Mouse (Mus musculus) induced T-regulatory cell, adult 2 months (primary cell): ENCODE results near the gene Zmiz1.

Source experiments
- DNase-seq: peaks from one replicate; pipeline ENCODE4 v3.0.0-alpha.2; 2012; ENCODE audit warnings: low read depth

Gene Zmiz1

DNA sequence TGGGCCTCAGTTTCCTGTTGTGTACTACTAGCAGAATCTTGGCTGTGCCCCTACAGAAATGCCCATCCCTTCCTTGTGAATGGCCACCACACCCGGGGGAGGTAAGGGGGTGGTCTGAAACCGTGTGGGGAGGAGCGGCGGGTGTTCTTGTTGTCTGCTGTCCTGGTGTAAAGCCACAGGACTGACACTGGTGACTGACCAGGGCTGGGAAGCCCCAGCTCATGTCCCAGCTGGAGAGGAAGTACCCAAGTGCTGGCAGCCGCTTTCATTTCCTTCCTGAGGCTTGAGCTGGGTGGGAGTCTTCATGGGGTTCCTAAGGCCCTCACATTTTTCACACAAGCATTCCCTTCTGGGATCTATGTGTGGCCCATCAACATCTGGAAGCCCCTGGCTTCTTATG is 155.7 kb downstream of the Zmiz1 start:
- peak; percentile 37 for DNase-seq

DNA sequence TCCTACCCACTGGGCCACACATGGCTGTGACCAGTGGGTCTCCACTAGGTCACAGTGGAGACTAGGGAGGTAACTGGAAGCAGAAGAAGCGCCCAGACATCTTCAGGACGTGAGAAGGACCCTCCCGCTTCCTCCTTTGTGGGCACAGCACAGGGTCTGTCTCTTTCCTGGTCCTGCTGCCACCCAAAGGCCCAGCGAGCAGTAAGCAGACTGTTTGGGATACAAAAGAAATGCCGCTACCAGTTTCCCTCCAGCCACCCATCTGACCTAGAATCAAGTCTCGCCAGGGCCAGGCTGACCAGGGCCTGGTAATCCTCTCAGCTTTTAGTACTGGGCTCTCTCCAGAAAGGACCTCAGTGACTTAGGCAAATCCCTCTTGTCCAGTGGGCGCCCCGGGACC is 156.6 kb downstream of the Zmiz1 start:
- DNase-seq = no peak

DNA sequence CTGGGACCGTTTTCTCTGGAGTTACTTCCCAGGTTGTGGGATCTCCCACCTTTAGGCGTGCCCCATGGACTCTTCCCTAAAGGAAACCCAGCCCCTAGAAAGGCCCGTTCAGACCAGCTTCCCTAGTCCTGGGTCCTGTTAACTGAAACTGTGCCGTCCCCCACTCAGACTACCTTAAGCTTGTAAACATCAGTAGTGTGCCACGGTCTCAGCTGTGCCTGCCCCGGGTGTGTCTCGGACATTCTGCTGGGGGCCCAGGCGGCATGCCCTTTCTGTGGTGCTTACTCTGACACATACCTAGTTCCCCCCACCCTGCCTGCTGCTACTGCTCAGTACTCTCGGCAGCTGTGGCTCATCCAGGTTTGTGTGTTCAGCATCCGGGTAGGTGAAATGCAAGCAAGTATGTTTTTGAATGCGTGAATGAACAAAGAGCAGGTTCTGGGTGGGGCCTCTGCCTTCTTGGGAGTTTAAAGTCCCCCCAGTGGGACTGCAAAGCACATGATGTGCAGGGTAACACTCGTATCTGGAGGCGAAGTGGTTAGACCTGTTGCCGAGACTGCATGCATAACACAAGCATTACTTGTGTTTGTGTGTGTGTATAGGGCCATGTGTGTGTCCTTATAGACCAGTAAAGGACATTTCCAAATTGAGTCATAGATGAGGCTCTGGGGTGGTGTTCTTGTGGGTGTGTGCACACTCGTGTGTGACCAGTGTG is 157.2 kb downstream of the Zmiz1 start:
- DNase-seq = no peak

DNA sequence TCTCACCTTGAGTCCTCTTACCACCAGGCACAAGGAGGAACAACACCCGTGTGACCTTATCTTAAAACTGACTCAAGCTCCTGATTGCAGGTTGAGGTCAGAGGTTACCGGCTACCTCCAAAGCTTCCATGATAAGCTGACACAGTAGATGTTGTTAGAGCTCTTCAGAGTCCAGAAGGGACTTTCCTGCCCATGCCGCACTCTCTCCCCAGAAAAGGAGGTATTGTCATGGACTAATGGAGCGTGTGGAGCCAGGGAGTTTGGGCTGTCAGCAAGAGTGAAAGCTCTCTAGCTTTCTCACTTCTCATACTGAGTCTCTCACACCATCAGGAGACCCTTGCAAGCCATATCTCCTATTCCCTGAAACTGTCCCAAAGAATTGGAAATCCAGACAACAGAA is 158.3 kb downstream of the Zmiz1 start:
- DNase-seq = no peak

DNA sequence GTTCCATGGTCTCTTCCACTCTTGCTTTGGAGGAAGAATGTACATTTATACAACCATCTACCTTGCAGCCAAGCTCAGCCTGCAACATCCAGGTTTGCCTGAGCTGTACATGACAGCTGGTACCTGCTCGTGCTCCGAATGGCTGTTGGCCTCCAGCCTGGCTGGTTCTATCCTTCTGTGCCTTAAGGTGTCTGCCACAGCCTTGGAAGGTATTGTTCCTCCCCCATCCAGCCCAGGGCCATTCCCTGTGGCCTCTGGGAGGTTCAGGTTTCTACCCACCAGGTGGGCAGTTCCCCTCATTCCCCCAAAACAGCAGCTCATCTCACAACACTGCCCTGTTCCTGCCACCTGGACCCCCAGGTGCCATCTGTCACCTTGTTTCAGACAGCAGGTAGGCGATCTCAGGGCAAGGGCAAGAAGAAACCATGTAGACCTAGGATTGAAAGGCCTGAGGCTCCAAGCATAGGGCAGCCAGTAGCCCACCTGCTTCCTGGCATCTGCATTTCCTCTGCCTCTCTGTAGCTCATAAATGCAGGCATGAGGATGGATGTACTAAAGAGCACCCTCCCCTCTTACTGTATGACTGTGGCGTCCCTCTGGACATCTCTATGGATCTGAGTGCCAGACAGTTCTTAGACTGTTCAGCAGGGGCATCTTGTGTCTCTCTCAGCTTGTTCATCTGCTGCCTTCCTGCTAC is 160.2 kb downstream of the Zmiz1 start:
- DNase-seq = no peak

DNA sequence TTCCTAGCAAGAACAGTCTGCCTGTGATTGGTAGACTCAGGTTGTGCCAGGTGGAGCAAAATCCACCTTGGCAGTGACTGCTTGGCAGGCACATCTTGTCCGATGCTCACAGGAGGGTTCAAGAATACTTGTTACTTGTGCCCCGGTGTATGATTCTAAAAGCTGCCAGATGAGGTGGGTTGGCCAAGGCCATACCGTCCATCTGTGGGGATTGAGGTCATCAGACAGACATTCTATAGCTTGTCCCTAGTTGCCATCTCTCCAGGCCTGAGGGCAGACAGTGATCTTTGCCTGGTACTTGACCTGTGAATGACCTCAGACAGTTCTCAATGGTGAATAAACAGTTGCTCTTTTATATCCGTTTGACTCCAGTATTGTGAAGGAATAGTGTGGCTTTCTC is 161.8 kb downstream of the Zmiz1 start:
- DNase-seq = no peak

DNA sequence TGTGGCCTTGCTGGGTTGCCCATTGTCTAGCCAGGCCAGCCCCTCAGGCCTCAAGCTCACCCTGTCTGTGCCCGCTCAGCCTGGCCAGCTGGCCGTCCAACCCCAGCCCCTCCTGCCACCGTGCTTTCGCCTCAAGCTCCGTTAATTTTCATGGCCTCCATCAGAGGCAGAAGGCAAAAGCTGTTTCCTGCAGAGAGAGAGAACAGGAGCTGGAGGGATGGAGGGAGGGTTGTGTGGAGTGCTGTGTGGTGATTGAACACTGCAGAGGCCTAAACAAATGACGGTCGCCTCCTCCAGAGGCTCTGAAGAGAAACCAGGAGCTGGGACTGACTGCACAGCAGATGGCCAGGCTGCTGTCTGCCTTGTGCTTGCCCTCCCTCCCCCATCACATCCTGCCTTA is 164.7 kb downstream of the Zmiz1 start:
- DNase-seq = no peak

DNA sequence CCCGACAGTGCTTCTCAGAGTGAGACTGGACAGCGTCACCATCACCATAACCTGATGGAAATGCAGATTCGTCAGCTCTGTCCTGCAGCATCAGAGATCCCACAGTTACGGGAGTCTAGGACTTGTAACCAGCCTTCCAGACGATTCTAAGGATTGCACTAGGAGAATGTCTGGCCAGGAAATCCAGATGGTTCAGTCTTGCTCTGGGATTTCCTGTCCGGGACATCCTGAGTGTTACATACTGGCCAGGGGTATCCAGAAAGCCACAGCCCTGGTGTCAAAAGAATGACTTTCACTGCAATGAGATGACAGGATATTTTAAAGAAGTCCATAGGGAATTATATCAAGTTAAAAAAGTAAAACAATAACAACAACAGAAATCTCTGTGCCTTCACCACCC is 165.7 kb downstream of the Zmiz1 start:
- DNase-seq = no peak

DNA sequence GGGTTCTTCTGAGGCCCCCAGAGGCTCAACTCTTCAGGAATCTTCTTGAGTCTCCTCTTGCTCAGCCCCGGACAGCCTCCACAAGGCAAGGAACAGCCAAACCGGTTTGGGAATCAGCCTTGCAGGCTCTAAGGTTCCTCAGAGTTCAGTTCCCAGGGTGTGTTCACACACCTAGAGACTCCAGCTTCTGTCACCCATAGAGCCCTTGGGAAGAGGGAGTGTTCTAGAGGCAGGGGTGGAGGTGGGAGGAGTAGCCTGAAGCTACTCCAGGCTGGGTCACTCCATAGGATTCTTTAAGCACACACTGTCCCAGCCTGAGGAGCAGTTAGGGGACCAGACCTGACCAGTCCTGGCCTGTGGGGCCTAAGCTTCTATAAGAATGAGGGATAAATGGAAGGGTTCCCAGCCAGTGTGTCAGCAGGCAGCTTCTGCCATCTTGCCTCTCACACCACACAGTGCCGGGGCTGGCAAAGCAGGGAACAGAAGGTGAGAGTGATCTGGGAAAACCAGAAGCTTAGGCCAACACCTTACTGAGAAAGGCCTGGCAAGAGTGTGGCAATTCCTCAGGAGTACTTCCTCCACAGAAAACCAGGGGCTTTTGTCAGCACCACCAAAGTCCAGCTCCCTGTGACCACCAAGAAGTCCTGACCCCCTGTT is 168.7 kb downstream of the Zmiz1 start:
- no peak for DNase-seq

DNA sequence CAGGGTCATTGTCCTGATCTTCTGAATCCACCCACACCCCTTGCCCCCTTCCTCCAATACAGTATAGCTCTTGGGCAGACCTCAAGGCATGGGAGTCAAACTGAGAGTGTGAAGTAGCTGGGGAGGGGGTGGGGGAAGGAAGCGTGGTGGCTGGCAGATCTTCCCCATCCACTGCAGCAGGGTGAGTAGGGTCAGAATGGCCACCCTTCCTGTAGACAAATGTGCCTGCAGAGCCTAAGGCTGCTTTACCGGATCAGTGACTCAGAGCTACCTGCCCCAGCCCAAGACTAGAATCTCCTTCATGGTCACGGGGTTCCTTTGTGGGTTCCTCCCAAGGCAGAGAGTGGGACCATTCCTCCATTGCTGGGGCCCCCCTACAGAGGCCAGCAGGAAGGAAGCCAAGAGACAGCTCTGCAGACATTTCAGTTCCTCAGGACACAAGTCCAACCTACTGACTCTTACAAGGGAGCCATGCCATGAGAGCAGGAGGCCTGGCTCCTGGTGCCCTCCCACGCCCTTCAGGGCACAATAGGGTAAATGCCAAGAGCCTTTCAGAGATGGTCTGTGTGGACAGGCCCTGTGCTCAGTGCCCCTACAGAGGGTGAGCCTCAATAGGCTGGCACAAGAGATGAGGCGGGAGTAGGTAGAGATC is 169.6 kb downstream of the Zmiz1 start:
- DNase-seq = peak; percentile 42

DNA sequence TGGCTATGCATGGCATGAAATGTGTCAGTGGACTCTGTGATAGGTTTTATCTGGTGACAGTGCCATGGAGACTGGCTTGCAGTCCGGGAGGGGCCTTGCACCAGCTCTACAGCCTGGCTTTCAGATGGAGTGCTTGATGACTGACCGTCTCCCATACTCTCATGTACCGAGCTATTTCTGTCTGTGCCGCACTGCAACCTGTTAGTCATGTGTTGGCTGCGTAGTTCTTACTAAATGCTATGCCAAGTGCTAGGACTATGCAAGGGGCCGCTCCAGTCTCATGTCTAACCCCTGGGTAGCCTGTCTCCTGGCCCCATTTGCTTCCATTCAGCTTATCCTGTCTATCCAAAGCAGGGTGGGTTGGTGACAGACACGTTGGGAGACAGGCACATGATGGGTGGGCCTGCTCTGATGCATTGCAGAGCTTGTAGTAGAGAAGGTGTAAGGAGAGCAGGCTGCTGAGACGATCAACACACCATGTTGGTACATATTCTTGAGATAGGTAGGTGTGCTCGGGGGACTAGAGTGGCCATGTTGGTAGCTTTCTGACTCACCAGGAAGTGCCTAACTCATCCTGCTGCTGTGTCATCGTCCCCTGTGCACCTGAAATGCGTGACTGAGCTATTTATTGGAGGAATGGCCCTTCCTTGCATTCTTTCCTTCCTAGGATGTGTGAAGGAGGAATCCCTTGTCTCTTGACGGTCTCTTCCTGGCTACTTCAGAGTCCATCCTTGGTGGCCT is 171.1 kb downstream of the Zmiz1 start:
- DNase-seq = peak; percentile 52

DNA sequence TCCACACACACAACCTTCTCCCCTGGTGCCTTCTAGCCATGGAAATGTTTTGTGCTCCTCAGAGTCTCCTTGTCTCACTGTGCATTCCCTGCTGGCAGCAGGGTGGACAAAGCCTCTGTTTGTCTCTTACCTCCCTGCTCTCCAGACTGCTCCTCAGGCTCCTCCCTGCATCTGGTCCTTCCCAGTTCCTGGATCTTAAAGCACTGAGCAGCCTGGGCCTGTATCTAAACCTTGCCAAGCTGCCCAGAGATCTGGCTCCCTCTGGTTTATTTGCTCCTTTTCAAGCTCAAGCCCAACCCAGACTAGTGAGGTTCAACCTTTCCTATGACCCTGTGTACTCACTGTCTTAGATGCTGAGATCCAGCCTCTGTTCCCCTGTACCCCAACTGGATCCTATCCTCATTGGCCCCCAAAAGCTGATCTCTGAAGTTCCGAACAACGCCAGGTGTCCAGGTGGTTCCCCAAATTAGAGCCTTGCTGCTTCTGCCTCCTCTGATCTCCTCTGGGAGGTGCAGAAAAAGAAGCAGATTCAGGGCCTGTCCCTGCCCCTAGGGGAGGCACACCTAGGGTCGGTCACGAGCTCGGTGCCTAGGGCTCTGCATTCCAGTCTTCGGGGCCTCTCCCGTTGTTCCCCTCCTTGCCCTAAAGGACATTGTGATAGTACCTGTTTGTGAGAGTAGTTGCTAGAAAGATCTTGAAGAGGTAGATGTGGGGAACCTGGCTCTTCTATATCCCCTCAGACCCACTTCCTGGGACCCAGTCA is 171.8 kb downstream of the Zmiz1 start:
- DNase-seq = no peak

DNA sequence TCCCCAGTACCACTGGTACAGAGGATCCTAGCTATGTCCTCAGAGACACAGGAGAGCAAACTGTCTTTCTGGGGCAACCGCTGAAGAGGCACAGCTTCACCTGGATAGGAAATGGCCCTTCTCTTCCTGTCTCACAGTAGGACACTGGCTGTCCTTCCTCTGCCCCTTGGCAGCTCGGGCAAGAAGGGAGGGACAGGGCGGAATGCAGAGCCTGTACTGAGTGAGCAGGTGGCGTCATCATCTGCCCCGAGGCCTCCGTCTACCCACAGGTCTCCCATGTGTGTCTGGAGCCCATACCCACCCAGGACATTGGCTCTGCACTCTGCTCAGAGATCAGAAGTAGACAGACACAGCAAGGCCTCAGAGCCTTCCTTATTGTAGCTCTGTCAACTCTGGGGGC is 172.5 kb downstream of the Zmiz1 start:
- no peak for DNase-seq

DNA sequence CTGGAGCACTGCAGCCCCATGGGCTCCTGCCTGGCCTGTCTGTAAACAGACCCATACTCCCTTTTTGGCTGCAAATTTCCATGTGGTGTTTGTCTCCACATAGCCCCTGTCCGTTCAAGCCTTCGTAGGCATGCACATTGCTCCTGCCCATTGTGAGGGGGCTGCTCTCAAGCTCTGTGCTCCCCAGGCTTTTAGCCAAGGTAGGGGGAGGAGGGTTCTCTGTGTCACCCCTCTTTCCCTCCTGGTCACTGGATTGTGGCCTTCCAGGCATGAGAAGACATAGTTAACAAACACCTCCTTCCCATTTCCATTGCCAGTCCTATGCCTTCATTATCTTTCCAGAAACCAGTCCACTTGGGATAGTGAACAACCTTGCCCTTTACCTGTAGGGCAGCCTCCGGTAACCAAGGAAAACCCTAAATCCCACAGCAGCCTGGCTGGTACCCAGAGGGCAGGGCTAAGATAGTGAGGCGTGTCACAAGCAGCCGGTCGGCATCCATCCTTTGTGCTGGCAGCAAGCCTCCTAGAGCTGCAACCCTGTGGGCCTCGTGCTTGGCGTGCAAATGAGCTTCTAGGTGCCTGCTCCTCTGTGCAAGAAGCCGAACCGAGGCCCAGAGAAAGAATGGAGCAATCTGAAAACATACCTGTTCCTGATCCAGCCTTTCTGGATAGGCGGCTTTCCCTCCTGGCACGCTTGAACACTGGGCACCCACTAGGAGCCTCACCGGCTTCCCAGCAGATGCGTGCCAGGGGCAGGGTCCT is 174.7 kb downstream of the Zmiz1 start:
- DNase-seq = no peak

DNA sequence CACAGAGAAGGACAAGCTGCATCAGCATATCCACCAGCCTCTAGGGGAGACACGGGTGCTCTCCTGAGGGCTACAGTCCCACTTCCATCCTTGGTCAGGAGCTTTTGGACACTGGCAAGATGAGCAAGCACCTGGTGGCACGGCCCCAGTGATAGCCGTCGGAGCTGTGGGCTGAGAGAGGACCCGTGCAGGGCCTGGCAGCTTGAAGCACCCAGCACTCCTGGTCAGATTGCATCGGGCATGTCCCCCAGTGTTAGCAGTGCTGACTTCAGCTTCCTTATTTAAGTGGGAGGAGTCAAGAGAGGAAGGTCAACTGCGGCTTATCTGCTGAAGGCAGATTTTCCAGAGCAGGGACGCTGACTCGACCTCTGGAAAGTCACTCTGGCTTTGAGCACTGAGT is 175.3 kb downstream of the Zmiz1 start:
- DNase-seq = no peak

DNA sequence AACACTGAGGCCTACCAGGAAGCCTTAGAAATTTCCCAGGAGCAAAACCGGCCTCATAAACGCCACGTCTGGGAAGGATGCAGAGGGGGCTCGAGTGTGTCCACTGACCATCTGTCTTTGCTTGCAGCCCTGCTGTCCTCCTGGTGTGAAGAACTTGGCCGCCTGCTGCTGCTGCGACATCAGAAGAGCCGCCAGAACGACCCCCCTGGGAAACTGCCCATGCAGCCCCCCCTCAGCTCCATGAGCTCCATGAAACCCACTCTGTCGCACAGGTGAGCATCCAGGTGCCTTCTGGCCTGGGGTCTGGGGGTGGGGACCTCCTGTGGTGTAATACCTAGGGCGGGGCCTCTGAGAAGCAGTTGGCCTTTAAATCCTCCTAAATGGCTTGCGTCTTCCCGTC is 176.8 kb downstream of the Zmiz1 start:
- no peak for DNase-seq

DNA sequence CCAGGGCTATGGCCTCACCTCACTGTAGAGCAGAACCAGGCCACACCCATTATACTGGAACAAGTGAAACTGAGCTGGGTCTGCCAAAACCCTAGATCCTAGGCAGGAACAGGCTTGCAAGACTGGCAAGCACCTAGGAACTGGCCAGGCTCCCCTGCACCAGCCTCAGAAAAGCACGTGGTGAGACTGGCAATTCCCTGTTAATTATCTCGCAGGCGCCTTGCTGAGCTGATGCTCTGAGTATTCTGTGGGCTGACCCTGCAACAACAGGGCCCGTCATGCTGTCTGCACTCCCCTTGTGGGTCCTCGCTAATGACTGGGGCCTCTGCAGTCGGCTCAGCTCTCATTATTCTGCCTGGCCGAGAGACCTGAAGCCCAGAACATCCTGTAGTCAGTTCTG is 177.3 kb downstream of the Zmiz1 start:
- DNase-seq = no peak

DNA sequence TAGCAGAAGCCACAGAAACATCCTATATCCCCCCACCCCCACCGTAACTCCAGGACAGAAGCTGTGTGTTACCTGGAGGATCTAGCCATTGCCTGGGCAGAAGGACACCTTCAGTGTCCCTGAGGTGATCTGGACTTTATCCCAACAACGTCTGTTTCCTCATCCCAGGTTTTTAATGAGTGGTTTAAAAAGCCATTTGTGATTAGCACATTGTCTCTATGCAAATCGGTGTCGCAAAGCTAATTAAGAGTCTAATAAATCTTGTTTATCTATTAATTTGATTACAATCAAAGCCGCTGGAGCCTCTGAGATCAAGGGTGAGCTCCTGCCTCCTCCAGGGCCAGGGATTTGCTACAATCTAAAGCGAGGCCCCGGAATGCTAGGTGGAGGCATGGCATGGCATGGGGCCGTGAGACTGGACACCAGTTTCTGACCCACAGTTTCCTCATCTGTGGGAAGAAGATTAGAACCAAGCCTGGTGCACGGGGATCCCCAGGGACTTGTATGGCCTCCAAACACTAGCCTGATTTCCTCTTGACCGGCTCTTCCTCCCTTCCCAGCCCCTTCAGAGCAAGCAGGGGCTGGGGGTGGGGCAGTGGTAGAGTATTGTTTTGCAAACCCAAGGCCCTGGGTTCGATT is 180.3 kb downstream of the Zmiz1 start:
- no peak for DNase-seq

DNA sequence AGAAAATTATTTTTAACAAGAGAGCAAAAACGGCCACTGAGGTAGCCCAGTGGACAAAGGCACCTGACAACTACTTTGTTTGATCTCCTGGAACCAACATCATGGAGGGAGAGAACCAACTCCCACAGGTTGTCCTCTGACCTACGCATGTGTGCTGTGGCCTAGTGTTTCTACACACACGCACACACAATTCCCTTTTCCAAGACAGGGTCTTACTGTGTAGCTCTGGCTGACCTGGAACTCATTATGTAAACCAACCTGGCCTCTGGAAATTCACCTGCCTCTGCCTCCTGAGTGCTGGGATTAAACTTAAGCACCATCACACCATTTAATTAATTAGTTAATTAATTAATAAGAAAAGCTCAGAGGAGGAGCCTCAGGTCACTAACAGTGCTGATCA is 181.0 kb downstream of the Zmiz1 start:
- DNase-seq = no peak

DNA sequence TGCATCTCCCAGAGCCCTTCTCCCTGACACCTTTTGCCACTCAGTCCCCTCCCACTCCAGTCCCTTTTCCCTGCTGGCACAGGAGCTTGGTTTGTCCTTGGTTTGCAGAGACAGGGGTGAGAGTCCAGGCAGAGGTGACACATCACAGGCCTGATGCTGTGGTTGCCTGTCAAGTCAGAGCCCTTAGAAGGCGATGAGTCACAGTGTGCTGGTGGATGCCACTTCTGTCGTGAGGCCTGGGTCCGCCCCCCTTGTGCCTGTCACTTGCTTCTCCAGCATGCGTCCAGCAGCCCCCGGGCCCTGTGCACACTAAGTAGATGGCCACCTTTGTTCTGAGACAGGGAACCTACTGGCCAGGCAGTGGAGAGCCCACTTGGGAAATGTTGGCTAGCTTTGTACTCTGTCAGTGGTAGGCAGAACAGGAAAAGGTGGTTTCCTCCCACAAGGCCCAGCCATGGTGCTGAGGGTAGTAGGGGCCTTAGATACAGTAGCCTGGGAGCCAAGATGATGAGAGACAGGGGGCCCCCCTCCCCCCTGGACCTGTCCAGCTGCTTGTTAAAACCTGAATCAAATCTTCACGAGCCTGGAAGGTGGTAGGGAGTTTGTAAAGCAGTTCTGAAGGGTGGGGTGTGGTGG is 181.6 kb downstream of the Zmiz1 start:
- DNase-seq = peak; percentile 65
